Mouse (Mus musculus): ENCODE measurements around the gene Edn2. TPM values are rescaled to one million over a fixed set of nuclear protein-coding genes. Genes with fewer than 3 reads are reported as not detected.

The Edn2 gene
- total and polyA plus RNA-seq, 2 experiments from 2014 or later, result 0.10 TPM; not detected in 1

GRCm38 (mm10) chr4:120188651-120189161, 27.7 kb downstream of the Edn2 start:
- Histone ChIP-seq H3K27ac (ENCODE audit: low read depth, low read length) (0 out of 2 replicates have a peak overlapping the region, but pooled peaks have one; percentile 6), H3K4me3 (ENCODE audit: low read depth, low read length) (no peak overlapping the region), H3K4me1 (ENCODE audit: insufficient read depth, low read length) (no peaks in the 10 kb centered on the region), H3K36me3 (ENCODE audit: insufficient read depth, low read length) (no peaks in the 10 kb centered on the region), H3K4me2 (ENCODE audit: low read depth, low read length, poor library complexity, severe bottlenecking) (no peak overlapping the region), H3K9ac (replicated peaks; ENCODE audit: low read length, poor library complexity, severe bottlenecking) (no peak overlapping the region), H3K27me3 (ENCODE audit: insufficient read depth, low read length) (peaks cover 3% of the 10 kb centered on the region; the same call in 1 of the 2 replicates), H3K9me3 (ENCODE audit: low read length) (no peaks in the 10 kb centered on the region)
- DNase-seq (ENCODE audit: low spot score), result peak; percentile 93
- 50% methylated on average over 10 of the region's 10 CpGs for WGBS
- no peak for TF ChIP-seq CTCF (IDR thresholded peaks at IDR 0.05)
- peak; percentile 94 for ATAC-seq (ENCODE audit: low FRiP score)

- H3K9me3 ChIP-seq (ENCODE audit: low read length), result no peaks in the 10 kb centered on the region
- H3K36me3 ChIP-seq (ENCODE audit: insufficient read depth, low read length), result no peaks in the 10 kb centered on the region
- H3K4me1 ChIP-seq (ENCODE audit: insufficient read depth, low read length), result no peaks in the 10 kb centered on the region
- peaks cover 3% of the 10 kb centered on the region; the same call in 1 of the 2 replicates for H3K27me3 ChIP-seq (ENCODE audit: insufficient read depth, low read length)
- ATAC-seq (ENCODE audit: low FRiP score) (peak; percentile 53), DNase-seq (ENCODE audit: low spot score) (peak; percentile 83)
- H3K4me2 ChIP-seq (ENCODE audit: low read depth, low read length, poor library complexity, severe bottlenecking), result no peak overlapping the region
- no peak overlapping the region for H3K27ac ChIP-seq (ENCODE audit: low read depth, low read length)
- H3K4me3 ChIP-seq (ENCODE audit: low read depth, low read length), result no peak overlapping the region
- TF ChIP-seq CTCF (IDR thresholded peaks at IDR 0.05), result no peak
- H3K9ac ChIP-seq (replicated peaks; ENCODE audit: low read length, poor library complexity, severe bottlenecking), result no peak overlapping the region
- WGBS, result 29% methylated on average over 2 of the region's 2 CpGs
Measured at GRCm38 (mm10) chr4:120189941-120190340, 28.9 kb downstream of the Edn2 start.

GRCm38 (mm10) chr4:120191987-120192386, 31.0 kb downstream of the Edn2 start:
- no peak for ATAC-seq (ENCODE audit: low FRiP score)
- H3K9me3 ChIP-seq (ENCODE audit: low read length), result no peaks in the 10 kb centered on the region
- no peak overlapping the region for H3K4me2 ChIP-seq (ENCODE audit: low read depth, low read length, poor library complexity, severe bottlenecking)
- no peak overlapping the region for H3K27ac ChIP-seq (ENCODE audit: low read depth, low read length)
- WGBS, result 81% methylated on average over 2 of the region's 2 CpGs
- H3K36me3 ChIP-seq (ENCODE audit: insufficient read depth, low read length), result no peaks in the 10 kb centered on the region
- no peak for DNase-seq (ENCODE audit: low spot score)
- H3K4me3 ChIP-seq (ENCODE audit: low read depth, low read length), result no peak overlapping the region
- no peaks in the 10 kb centered on the region for H3K4me1 ChIP-seq (ENCODE audit: insufficient read depth, low read length)
- no peak for TF ChIP-seq CTCF (IDR thresholded peaks at IDR 0.05)
- H3K9ac ChIP-seq (replicated peaks; ENCODE audit: low read length, poor library complexity, severe bottlenecking), result no peak overlapping the region
- H3K27me3 ChIP-seq (ENCODE audit: insufficient read depth, low read length), result peaks cover 3% of the 10 kb centered on the region; the same call in 1 of the 2 replicates

- Histone ChIP-seq H3K4me3 (ENCODE audit: low read depth, low read length) (no peak overlapping the region), H3K4me2 (ENCODE audit: low read depth, low read length, poor library complexity, severe bottlenecking) (no peak overlapping the region), H3K27ac (ENCODE audit: low read depth, low read length) (no peak overlapping the region), H3K9me3 (ENCODE audit: low read length) (no peaks in the 10 kb centered on the region), H3K27me3 (ENCODE audit: insufficient read depth, low read length) (no peaks in the 10 kb centered on the region), H3K9ac (replicated peaks; ENCODE audit: low read length, poor library complexity, severe bottlenecking) (no peak overlapping the region), H3K4me1 (ENCODE audit: insufficient read depth, low read length) (no peaks in the 10 kb centered on the region), H3K36me3 (ENCODE audit: insufficient read depth, low read length) (no peaks in the 10 kb centered on the region)
- TF ChIP-seq CTCF (IDR thresholded peaks at IDR 0.05), result no peak
- ATAC-seq (ENCODE audit: low FRiP score) (no peak), DNase-seq (ENCODE audit: low spot score) (no peak)
- 93% methylated on average over 5 of the region's 5 CpGs for WGBS
Measured at GRCm38 (mm10) chr4:120194026-120194425, 33.0 kb downstream of the Edn2 start.

- no peak overlapping the region for H3K4me3 ChIP-seq (ENCODE audit: low read depth, low read length)
- H3K27me3 ChIP-seq (ENCODE audit: insufficient read depth, low read length), result no peaks in the 10 kb centered on the region
- DNase-seq (ENCODE audit: low spot score), result no peak
- H3K4me2 ChIP-seq (ENCODE audit: low read depth, low read length, poor library complexity, severe bottlenecking), result no peak overlapping the region
- no peak for ATAC-seq (ENCODE audit: low FRiP score)
- no peaks in the 10 kb centered on the region for H3K9me3 ChIP-seq (ENCODE audit: low read length)
- H3K4me1 ChIP-seq (ENCODE audit: insufficient read depth, low read length), result no peaks in the 10 kb centered on the region
- no peak overlapping the region for H3K9ac ChIP-seq (replicated peaks; ENCODE audit: low read length, poor library complexity, severe bottlenecking)
- H3K36me3 ChIP-seq (ENCODE audit: insufficient read depth, low read length), result no peaks in the 10 kb centered on the region
- TF ChIP-seq CTCF (IDR thresholded peaks at IDR 0.05), result no peak
- H3K27ac ChIP-seq (ENCODE audit: low read depth, low read length), result no peak overlapping the region
Measured at GRCm38 (mm10) chr4:120194965-120195364, 34.0 kb downstream of the Edn2 start.

GRCm38 (mm10) chr4:120199184-120199885, 38.3 kb downstream of the Edn2 start:
- TF ChIP-seq CTCF (IDR thresholded peaks at IDR 0.05), result no peak

More at GRCm38 (mm10) chr4:120199184-120199885, 38.3 kb downstream of the Edn2 start:
- Histone ChIP-seq H3K36me3 (ENCODE audit: insufficient read depth, low read length) (no peaks in the 10 kb centered on the region), H3K27me3 (ENCODE audit: insufficient read depth, low read length) (no peaks in the 10 kb centered on the region), H3K4me3 (ENCODE audit: low read depth, low read length) (no peak overlapping the region), H3K9ac (replicated peaks; ENCODE audit: low read length, poor library complexity, severe bottlenecking) (no peak overlapping the region), H3K27ac (ENCODE audit: low read depth, low read length) (no peak overlapping the region), H3K9me3 (ENCODE audit: low read length) (no peaks in the 10 kb centered on the region), H3K4me1 (ENCODE audit: insufficient read depth, low read length) (no peaks in the 10 kb centered on the region), H3K4me2 (ENCODE audit: low read depth, low read length, poor library complexity, severe bottlenecking) (no peak overlapping the region)
- ATAC-seq (ENCODE audit: low FRiP score), result no peak
- 48% methylated on average over 9 of the region's 9 CpGs for whole genome bisulfite sequencing
- DNase-seq (ENCODE audit: low spot score), result peak; percentile 44
